Mouse (Mus musculus) G1E-ER4 (cell line): ENCODE data around the gene Sult2b1. TPM values are rescaled to one million over a fixed set of nuclear protein-coding genes. Genes with fewer than 3 reads are reported as not detected.

Experiments
- GATA1 ChIP-seq: IDR thresholded peaks from one replicate; pipeline ENCODE4 v1.8.0; 2012; ENCODE audit warnings: low read length, inconsistent platforms
- polyA plus RNA-seq: library from polyadenylated mRNA; stranded (reverse); fragments of >175 nt; gene quantifications from 2 replicates; pipeline ENCODE4 v1.2.3, GENCODE M21; 2012

The Sult2b1 gene
- polyA plus RNA-seq, 1 experiment = not detected

DNA sequence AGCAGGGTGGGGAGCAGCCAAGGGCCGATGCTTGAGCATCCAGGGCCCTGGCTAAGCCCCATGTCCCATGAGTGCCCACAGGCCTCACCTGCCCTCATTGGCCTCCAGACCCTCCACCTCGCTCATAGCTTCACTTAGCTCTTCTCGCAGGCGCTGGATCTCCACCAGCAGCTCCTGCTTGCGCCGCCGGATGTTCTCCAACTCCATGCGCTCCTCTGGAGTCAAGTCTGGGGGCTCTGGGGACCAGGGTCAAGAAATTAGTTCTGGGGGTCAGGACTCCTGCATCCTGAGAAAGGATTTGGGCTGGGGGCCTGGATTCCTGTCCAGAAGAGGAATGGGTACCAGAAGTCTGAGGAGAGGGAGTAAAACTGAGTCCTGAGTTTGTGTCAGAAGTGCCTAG, 28.5 kb upstream of the Sult2b1 start:
- no peak for TF ChIP-seq GATA1

DNA sequence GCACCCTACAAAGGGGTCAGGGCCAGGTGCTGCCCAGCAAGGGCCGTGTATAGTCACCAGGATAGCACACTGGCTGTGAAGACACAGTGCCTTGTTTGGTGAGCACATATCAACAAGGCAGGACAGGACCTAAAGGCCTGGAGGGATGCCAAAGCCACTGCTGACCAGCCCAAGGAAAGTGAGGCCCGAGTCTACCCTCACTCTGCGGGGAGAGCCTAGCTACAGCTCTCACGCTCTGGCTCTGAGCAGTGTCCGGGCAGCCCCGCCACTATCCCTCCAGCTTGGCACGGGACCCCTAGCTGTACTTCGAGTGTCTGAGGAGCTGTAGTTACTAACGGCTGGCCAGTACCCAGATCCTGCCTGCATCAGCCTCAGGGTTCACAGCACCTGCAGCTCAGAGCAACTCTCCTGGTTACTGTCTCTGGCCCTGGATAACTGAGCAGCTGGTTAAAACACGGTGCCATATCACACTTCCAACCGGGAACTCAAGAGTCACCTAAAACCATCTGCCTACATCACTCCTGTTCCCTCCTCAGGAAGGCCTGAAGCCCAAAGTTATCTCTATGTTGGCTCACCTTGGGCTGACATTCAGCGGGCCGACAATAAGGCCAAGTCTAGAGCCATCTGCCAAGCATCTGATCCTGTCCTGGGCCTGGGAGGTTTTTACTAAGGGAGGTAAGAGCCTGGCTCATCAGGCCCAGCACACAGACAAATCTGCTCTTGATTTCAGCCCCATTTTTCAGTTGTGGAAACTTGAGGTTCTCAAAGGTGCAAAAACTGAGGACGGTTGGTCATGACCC, 25.0 kb upstream of the Sult2b1 start:
- no peak for TF ChIP-seq GATA1

DNA sequence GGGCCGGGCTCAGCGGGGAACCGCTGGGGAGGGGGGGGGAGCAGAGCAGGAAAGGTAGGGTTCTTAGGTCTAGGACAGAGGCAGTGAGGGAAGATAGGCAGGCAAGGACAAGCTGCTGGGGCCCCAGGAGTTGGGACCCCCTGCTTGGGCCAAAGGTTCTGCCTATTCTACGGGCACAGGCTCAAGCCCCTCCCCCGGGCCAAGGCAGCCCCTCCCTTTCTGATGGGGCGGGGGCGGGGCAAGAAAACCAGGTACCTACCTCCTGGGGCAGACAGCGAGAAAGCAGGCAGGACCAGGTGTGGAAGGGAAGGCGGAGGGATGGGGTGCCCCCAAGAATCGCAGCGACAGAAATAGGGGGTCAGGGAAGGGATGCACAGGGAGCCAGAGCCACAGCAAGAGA, 24.0 kb upstream of the Sult2b1 start:
- no peak for TF ChIP-seq GATA1

DNA sequence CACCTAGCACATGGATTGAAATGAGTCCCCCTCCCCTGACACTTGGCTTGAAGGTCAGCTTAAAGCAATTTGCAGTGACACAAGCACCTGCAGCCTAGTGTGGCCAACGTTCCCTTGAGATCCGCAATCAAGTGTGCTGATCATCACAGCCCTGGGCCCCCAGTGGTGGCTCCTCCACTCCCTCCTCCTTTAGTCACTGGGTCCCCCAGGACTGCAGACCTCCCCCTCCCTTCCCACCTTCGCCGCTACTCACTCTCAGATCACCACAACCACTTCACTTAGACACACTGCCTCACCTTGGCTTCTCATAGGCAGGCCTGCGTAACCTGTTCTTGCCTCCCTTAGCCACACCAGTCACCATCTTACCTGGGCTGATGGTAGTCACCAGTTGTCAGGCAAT, 21.5 kb upstream of the Sult2b1 start:
- no peak for TF ChIP-seq GATA1

DNA sequence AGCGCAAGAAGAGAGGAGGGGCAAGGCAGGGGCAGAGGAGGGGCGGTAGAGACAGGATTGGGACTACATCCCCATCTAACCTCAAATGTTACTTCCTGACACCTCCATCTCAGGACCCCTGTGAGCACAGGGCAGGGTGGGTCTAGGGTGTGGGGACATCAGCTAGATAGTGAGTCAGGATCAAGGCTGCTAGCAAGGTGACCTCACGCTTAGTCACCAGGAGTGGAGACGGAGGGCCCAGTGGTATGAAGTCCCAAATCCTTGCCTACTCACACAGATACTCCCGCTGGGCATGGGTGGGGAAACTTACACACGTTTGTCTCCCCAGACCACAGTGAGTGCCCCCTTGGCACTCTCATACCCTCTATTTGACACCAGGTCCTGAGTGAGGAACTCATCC, 18.1 kb upstream of the Sult2b1 start:
- no peak for TF ChIP-seq GATA1

DNA sequence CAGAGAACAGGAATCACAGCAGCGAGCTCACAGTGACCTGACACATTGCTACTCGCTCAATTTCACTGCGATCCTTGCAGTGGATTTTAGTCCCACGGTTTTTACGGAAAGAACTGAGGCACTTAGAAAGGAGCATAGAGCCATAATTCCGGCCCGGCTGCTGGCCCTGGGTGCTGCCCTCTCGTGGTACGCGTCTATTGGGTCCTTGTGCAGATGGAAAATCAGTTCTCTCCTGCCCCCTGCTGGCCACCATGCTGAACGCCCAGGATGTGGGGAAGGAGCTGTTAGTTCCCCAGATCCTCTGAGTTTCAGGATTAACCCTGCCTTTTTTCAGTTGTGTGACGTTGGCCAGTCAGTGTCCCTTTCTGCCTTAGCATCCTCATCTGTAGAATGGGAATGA, 16.9 kb upstream of the Sult2b1 start:
- TF ChIP-seq GATA1 = no peak

DNA sequence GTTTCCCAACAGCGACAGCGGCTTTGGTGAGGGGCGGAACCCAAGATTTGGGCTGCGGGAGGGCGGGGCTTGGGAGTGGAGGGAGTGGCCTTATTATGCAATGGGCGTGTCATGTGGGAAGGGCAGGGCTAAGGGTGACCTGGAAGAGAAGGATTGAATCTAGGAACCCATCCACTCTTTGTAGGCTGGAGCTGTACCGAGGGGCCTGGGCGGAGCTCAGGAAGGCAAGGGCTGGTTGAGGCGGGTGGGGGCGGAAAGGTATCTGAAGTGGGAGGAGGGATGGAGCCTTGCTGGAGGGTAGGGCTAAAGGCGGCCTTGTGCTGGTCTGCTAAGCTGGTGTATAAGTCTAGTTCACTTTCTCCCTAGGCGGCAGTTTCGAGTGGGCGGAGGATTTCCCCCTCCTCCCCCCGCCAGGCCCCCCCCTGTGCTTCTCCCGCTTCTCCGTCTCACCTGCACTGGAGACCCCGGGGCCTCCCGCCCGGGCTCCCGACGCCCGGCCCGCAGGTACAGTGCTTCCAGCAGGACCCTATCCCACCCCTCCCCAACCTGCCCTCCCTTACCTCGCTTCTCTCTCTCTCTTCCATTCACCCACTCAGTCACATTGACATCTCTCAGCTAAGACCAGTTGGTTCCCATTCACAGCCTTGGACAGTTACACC, 16.2 kb upstream of the Sult2b1 start:
- TF ChIP-seq GATA1 = no peak

DNA sequence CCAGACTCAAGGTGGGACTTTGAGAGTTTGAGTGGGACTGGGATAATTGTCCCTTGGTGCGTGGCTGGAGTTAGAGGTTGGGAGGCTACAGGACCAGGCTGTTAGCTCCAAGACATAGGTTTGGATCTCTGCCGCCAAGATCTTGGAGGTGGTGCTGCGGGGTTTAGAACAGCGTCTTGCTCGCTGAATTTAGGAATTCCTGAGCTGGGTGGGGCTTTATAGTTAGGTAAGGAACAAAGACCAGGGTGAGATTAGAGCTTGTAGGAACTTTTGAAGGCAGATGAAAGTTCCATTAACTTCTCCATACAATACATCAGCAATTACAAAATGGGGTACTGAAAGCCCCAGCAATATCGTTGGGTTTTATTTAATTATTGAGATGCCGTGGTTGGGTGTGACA, 15.5 kb upstream of the Sult2b1 start:
- TF ChIP-seq GATA1 = no peak

DNA sequence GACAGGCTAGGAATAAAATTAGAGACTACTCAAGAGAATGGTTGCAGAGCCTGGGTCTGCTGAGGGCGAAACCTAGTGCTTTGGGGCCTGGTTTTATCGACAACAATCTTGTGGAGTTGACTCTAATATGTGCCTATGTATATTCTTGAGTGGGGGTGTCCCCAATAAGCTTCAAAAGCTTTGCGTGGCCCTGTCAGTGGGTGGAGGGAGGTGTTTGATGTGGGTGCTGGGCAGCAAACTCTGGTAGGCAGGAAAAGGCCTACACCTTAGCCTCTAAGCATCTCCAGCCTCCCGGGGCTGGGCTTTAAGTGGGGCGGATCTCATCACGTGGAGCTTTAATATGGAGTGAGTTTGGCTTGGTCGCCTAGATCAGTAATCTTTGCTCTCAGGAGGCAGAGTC, 14.5 kb upstream of the Sult2b1 start:
- TF ChIP-seq GATA1 = no peak

DNA sequence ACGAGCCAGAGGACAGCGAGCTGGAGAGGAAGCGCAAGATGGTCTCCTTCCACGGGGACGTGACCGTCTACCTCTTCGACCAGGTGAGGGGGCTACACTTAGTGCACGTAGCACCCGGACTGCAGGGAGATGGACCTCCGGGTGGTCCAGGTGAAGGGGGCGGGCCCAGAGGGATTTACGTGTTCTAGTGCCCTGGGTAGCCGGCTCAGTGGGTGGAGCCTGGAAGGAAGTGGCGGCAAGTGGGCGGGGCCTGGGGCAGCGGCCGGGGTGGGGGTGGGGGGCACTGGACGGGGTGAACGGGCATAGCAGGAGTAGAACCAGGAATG, 14.0 kb upstream of the Sult2b1 start:
- TF ChIP-seq GATA1 = no peak

DNA sequence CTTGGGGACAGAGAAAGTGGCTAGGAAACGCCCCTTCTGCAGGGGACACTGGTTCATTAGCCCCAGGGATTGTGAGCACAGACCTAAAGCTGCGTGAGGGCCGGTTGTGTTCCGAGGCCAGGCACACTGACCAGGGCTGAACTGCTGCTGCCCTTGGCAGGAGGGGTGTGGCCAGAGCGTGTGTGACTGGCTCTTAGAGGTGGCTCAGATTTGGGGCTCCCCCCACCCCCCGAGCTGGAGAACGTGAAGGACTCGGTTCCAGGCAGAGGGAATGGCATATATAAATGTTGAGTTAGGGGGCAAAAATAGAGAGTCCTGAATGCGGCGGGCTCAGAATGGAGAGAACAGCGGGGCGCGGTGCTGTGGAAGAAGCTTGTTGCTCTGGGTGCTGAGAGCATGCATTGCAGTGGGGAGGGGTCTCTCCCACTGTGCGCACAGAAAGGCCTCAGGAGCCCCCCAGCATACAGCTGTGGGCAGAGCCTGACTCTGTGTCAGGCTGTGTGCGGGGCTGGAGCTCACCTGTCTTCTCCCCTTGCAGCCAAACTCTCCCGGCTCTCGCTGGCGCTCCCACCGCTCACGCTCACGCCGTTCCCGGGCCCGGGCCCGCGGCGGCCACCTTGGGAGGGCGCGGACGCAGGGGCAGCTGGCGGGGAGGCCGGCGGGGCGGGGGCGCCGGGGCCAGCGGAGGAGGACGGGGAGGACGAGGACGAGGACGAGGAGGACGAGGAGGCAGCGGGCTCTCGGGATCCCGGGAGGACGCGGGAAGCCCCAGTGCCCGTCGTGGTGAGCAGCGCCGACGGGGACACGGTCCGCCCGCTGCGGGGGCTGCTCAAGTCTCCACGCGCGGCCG, 13.4 kb upstream of the Sult2b1 start:
- no peak for TF ChIP-seq GATA1

DNA sequence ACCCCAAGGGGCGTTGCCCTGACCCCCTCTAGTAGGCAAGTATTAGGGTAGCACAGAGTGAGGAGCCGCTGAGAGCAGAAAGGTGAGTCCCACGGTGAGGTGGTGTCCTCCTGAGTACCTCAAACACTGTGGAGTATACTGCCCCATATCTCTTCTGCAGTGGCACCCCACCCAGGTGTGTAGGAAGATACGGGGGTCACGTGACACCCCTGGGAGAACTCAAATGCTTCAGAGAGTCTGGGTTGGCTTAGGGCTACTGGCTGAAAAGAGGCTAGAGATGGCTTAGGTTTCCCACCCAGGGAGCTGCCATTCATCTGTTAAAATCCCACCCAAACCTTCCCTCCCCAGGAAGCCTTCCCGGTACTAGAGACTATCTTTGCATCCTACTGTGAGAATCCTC, 12.5 kb upstream of the Sult2b1 start:
- no peak for TF ChIP-seq GATA1

DNA sequence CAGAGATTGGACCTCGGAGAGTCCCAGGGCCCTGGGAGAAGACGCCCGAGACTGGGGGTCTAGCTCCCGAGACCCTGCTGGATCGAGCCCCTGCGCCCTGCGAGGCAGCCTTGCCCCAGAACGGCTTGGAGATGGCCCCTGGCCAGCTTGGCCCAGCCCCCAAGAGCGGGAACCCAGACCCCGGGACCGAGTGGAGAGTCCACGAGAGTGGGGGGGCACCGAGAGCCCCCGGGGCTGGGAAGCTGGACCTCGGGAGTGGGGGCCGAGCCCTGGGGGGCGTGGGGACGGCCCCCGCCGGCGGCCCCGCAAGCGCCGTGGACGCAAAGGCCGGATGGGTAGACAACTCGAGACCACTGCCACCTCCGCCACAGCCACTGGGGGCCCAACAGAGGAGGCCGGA, 10.5 kb upstream of the Sult2b1 start:
- no peak for TF ChIP-seq GATA1

DNA sequence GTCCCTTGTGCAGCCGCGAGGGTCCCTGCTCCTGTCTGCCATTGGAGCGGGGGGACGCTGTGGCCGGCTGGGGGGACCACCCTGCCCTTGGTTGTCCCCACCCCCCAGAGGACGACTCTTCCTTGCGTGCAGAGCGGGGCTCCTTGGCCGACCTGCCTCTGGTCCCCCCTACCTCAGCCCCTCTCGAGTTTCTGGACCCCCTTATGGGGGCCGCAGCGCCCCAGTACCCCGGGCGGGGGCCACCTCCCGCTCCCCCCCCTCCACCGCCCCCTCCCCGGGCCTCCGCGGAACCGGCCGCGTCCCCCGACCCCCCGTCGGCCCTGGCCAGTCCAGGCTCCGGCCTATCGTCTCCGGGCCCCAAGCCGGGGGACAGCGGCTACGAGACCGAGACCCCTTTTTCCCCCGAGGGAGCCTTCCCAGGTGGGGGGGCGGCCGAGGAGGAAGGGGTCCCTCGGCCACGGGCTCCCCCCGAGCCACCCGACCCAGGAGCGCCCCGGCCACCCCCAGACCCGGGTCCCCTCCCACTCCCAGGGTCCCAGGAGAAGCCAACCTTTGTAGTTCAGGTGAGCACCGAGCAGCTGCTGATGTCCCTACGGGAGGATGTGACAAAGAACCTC, 9.6 kb upstream of the Sult2b1 start:
- no peak for TF ChIP-seq GATA1

DNA sequence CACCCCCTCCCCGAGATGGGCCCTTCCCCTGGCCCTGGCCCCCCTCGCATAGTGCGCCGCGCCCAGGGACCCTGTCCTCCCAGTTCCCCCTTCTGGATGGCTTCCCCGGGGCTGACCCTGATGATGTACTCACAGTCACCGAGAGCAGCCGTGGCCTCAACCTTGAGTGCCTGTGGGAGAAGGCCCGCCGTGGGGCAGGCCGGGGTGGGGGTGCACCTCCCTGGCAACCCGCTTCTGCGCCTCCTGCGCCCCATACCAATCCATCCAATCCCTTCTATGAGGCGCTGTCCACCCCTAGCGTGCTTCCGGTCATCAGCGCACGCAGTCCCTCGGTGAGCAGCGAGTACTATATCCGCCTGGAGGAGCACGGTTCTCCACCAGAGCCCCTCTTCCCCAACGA, 8.8 kb upstream of the Sult2b1 start:
- TF ChIP-seq GATA1 = no peak

DNA sequence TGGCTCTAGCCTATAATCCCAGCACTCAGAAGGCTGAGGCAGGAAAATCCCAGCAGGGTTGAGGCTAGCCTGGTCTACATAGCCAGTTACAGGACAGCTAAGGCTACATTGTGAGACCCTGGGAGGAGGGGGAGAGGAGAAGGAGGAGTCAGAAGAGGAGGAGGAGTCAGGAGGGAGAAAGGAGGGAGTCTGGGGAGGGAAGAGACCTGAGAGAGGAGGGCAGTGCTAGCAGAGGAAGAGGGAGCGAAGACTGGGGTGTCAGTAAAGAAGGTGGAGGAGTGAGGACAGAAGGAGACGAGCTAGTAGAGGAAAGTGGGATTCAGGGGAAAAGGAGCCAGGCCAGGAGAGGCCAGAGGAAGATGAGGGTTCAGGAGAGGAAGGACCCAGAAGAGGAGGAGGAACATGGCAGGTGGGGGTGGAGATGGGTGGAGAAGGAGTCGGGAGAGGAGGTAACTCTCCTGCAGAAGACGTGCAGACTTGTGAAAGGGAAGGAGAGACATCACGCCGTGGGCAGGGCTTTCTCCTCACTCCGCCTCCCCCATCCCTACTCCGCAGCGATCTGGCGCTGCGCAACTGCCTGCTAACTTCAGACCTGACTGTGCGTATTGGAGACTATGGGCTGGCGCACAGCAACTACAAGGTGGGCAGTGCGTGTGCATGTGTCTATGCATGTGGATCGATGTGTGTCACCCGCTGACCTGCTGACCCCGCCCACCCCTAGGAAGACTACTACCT, 7.5 kb upstream of the Sult2b1 start:
- no peak for TF ChIP-seq GATA1
